Comparison of ENCODE assay signal across 1 mouse cellular context in the genomic region with DNA sequence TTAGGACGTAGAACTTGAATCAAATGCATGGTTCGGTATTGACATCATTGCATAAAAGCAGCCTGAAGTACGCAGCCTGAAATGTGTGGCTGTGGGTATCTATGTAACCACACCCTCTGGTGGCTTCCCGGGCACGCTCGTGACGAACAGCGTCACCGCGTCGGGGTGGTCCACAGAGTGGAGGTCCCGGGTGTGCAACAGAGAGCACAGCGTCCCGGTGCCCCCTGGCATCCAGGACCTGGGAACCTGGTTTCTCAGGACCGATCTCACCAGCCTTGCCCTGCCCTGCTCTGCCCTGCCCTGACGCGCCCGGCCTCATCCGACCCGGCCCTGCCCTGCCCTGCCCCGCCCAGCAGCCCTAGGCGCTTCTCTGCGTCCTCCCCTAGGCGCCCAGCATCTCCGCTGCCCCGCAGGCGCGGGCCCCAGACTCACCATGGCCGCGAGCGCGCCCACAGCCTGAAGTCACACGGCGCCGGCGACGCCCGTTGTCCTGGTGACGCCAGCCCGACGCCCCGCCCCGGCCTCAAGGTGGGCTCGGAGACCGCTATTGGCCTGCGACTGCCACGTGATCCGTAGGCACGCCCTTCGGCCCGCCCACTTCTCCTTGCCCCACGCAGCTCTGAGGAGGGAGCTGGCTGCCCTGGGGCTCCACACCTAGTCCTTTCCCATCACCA.
TF ChIP-seq lines count a peak whose summit lies in the region.

No protein-coding gene starts in this region.

TF ChIP-seq in CH12.LX, 34 proteins besides CTCF, POLR2A, EP300 and RAD21 (continued from another document):
- TF ChIP-seq MXI1 (IDR thresholded peaks at IDR 0.05; ENCODE audit: low read depth, low read length) (peak; percentile 86), TBP (conservative IDR thresholded peaks at IDR 0.05; ENCODE audit: low read depth, low read length) (no peak), ETS1 (conservative IDR thresholded peaks at IDR 0.05; ENCODE audit: low read depth, low read length) (no peak), USF2 (conservative IDR thresholded peaks at IDR 0.05; ENCODE audit: low read depth, low read length) (peak; percentile 75), KAT2A (IDR thresholded peaks at IDR 0.05; ENCODE audit: insufficient replicate concordance, low read length) (no peak), SIN3A (IDR thresholded peaks at IDR 0.05; ENCODE audit: low read length) (no peak), MYC (IDR thresholded peaks at IDR 0.05; ENCODE audit: low read depth, low read length) (no peak), PAX5 (IDR thresholded peaks at IDR 0.05; ENCODE audit: low read length) (no peak), ZKSCAN1 (IDR thresholded peaks at IDR 0.05; ENCODE audit: borderline replicate concordance, low read depth, low read length) (no peak), POLR2AphosphoS2 (IDR thresholded peaks at IDR 0.05; ENCODE audit: low read depth, low read length) (no peak), MAZ (IDR thresholded peaks at IDR 0.05; ENCODE audit: low read depth, low read length) (no peak), CHD2 (IDR thresholded peaks at IDR 0.05; ENCODE audit: low read length) (no peak), MAX (IDR thresholded peaks at IDR 0.05; ENCODE audit: low read length) (peak; percentile 75), MAFK (IDR thresholded peaks at IDR 0.05; ENCODE audit: insufficient replicate concordance, low read length) (no peak), MEF2A (IDR thresholded peaks at IDR 0.05; ENCODE audit: borderline replicate concordance, low read depth, low read length) (no peak), ELF1 (IDR thresholded peaks at IDR 0.05; ENCODE audit: low read depth, low read length) (no peak), SMC3 (IDR thresholded peaks at IDR 0.05; ENCODE audit: low read depth, low read length) (no peak)
